Mouse (Mus musculus) stomach, postnatal 0 days (tissue): ENCODE results near the gene Trat1.

Experiments used
- CTCF ChIP-seq: IDR thresholded peaks from 2 replicates; pipeline ENCODE4 v1.5.1; 2016; ENCODE audit warnings: antibody characterized with exemption, low read depth, mild to moderate bottlenecking, moderate library complexity
- EP300 ChIP-seq: optimal IDR thresholded peaks from 2 replicates; pipeline ENCODE3; 2016; ENCODE audit warnings: antibody characterized with exemption

DNA sequence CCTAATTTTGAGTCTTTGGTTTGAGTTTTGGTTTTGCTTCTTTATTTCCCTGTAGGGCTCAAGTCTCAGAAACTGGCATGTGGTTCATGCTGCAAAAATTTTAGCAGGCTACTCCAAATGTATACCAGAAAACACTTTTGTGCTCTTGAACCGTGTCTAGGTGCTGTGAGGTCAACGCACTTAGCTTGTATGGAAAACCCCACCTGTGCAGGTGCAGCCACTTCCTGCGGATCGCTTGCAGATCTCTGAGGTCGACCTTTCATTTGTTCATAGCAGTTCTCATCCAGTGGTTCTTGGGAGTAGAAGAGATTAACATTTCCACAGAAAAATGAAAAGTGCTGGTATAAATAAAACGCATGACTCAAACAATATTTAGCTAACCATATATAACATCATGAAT, 31.8 kb downstream of the Trat1 start:
- TF ChIP-seq EP300 (no peak), CTCF (no peak)
